Mouse (Mus musculus) small intestine, adult 2 months (tissue): ENCODE results near the gene Pou6f1.
"Not testable (repeated sequence)": the region's sequence is repeated elsewhere in the genome, so short reads cannot be mapped to it uniquely, and the experiment has no call there.

Source experiments
- CTCF ChIP-seq: fragments of 200-500 bp; IDR thresholded peaks from 2 replicates; pipeline ENCODE4 v1.5.1; 2012; ENCODE audit warnings: low read depth, mild to moderate bottlenecking, control low read depth, inconsistent platforms, low read length, moderate library complexity, mixed read lengths; ENCODE audit not compliant: insufficient replicate concordance, insufficient read length; ENCODE audit errors: extremely low read depth
- POLR2A ChIP-seq: fragments of 200-500 bp; IDR thresholded peaks from 2 replicates; pipeline ENCODE4 v1.6.1; 2012; ENCODE audit warnings: low read depth, mild to moderate bottlenecking, control low read depth, inconsistent platforms, low read length, moderate library complexity

- TF ChIP-seq POLR2A, CTCF: not testable (repeated sequence)
Observed at GRCm38 (mm10) chr15:100542876-100543650, 56.7 kb downstream of the Pou6f1 start.
